Mouse (Mus musculus) CH12.LX (cell line): ENCODE measurements around the gene Zscan29.

Experiments
- CTCF ChIP-seq, 2 experiments: IDR thresholded peaks in 1 of 2; conservative IDR thresholded peaks in 1 of 2; 2 replicates each; pipeline ENCODE4 v1.5.1; 2011 to 2012; ENCODE audit warnings: low read depth in 2 of 2, low read length in 2 of 2, improper control_type of control experiment in 1 of 2, inconsistent platforms in 1 of 2, mild to moderate bottlenecking in 1 of 2, moderate library complexity in 1 of 2
- MAX ChIP-seq: IDR thresholded peaks from 2 replicates; pipeline ENCODE4 v1.6.1; 2011; ENCODE audit warnings: low read length, improper control_type of control experiment
- MAZ ChIP-seq: IDR thresholded peaks from 2 replicates; pipeline ENCODE4 v1.6.1; 2012; ENCODE audit warnings: low read depth, mild to moderate bottlenecking, inconsistent platforms, low read length, improper control_type of control experiment, moderate library complexity
- POLR2A ChIP-seq: IDR thresholded peaks from 2 replicates; pipeline ENCODE4 v1.6.1; 2011; ENCODE audit warnings: low read depth, mild to moderate bottlenecking, improper control_type of control experiment, low read length
- UBTF ChIP-seq: IDR thresholded peaks from 2 replicates; pipeline ENCODE4 v1.6.1; 2012; ENCODE audit warnings: low read depth, mild to moderate bottlenecking, inconsistent platforms, low read length, improper control_type of control experiment, moderate library complexity
- ZC3H11A ChIP-seq: IDR thresholded peaks from 2 replicates; pipeline ENCODE4 v1.6.1; 2012; ENCODE audit warnings: low read depth, mild to moderate bottlenecking, inconsistent platforms, low read length, improper control_type of control experiment

DNA sequence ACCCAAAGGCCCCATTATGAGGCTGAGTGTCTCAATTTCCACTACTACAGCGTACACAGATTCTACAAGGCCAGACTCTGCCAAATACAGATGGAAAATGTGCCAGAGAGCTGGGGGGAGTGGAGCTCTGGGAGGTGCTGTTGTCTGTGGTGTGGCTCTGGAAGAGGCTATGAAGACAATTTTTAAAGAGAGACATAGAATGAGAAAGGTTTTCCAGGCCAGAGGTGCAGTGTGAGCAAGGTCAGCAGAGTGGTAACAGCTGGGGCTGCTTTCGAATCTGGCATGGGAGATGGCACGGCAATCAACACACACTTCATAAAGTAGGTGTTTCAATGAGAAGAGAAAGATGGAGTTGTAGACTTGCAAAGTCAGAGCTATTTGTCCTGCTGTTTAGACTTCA is 51.7 kb downstream of the Zscan29 start:
- TF ChIP-seq CTCF (conservative IDR thresholded peaks at IDR 0.05 in 1 of 2, IDR thresholded peaks at IDR 0.05 in 1 of 2; ENCODE audit: low read depth in 2 of 2, low read length in 2 of 2): no peak
- TF ChIP-seq MAZ: no peak
- TF ChIP-seq ZC3H11A: no peak
- TF ChIP-seq MAX: no peak
- no peak for TF ChIP-seq POLR2A
- no peak for TF ChIP-seq UBTF
